Mouse (Mus musculus): ENCODE measurements around the gene Ago1. TPM values are rescaled to one million over a fixed set of nuclear protein-coding genes. Genes with fewer than 3 reads are reported as not detected.

Ago1 gene
- total and polyA plus RNA-seq, 3 experiments, result 5.4 to 312 (median 15.4) TPM

GRCm38 (mm10) chr4:126429347-126430079, 38.9 kb downstream of the Ago1 start, which contains the start of gene Ago3:
Ago3 (minus strand) TSS chr4:126429556.
- H3K36me3 ChIP-seq (ENCODE audit: control insufficient read depth in 1 of 2, insufficient read depth in 2 of 2, low read length in 2 of 2), result peaks cover 0 to 10% of the 10 kb centered on the region in 2 experiments; a peak in 2 of 4 replicates
- no peaks in the 10 kb centered on the region for H3K9me3 ChIP-seq (replicated peaks; ENCODE audit: insufficient read depth, low read length)
- H3K9ac ChIP-seq (ENCODE audit: control insufficient read depth, low read depth, low read length, poor library complexity, severe bottlenecking), result peak within 1 kb of the TSS; percentile 88
- no peaks in the 10 kb centered on the region for H3K27me3 ChIP-seq (ENCODE audit: control insufficient read depth in 1 of 2, insufficient read depth in 2 of 2, low read length in 2 of 2)
- DNase-seq (ENCODE audit: low read depth, low spot score), result peak; percentile 94
- peaks cover 5 to 6% of the 10 kb centered on the region in 2 experiments for H3K4me1 ChIP-seq (ENCODE audit: control insufficient read depth in 1 of 2, insufficient read depth in 2 of 2, low read length in 2 of 2)
- peak within 1 kb of the TSS; percentile 71 for H3K27ac ChIP-seq (ENCODE audit: control insufficient read depth, low read depth, low read length)
- H3K79me2 ChIP-seq (ENCODE audit: control insufficient read depth, insufficient read depth, low read length, poor library complexity), result peaks cover 14% of the 10 kb centered on the region
- peak within 1 kb of the TSS; percentile 88 to 97 for H3K4me3 ChIP-seq (ENCODE audit: control insufficient read depth in 1 of 2, insufficient read depth in 1 of 2, low read depth in 2 of 2, low read length in 2 of 2)
- TF ChIP-seq E2F4 (IDR thresholded peaks at IDR 0.05; ENCODE audit: borderline replicate concordance, low read depth, low read length) (no peak), CHD2 (IDR thresholded peaks at IDR 0.05; ENCODE audit: low read length) (no peak), ZNF384 (IDR thresholded peaks at IDR 0.05; ENCODE audit: low read depth, low read length) (no peak), BHLHE40 (IDR thresholded peaks at IDR 0.05; ENCODE audit: borderline replicate concordance, low read depth, low read length) (peak; percentile 87), MYC (IDR thresholded peaks at IDR 0.05; ENCODE audit: low read depth, low read length) (peak; percentile 84; the same call in 1 of the 2 replicates), USF2 (IDR thresholded peaks at IDR 0.05; ENCODE audit: borderline replicate concordance in 1 of 2, insufficient read depth in 1 of 2, low read depth in 1 of 2, low read length in 2 of 2) (no peak), MAX (IDR thresholded peaks at IDR 0.05; ENCODE audit: low read length) (peak; percentile 84), GABPA (IDR thresholded peaks at IDR 0.05; ENCODE audit: low read depth, low read length) (no peak), TBP (IDR thresholded peaks at IDR 0.05; ENCODE audit: low read depth, low read length) (0 out of 2 replicates have a peak, but pooled peaks have one; percentile 34), POLR2AphosphoS5 (IDR thresholded peaks at IDR 0.05; ENCODE audit: borderline replicate concordance, low read depth, low read length) (no peak), HCFC1 (IDR thresholded peaks at IDR 0.05; ENCODE audit: low read depth, low read length) (peak; percentile 84), RAD21 (IDR thresholded peaks at IDR 0.05; ENCODE audit: low read depth, low read length) (no peak), TAL1 (IDR thresholded peaks at IDR 0.05; ENCODE audit: low read length) (no peak), ETS1 (IDR thresholded peaks at IDR 0.05; ENCODE audit: low read depth, low read length) (peak; percentile 31; the same call in 1 of the 2 replicates), POLR2AphosphoS2 (IDR thresholded peaks at IDR 0.05; ENCODE audit: low read length) (peak; percentile 61; the same call in 1 of the 2 replicates), UBTF (IDR thresholded peaks at IDR 0.05; ENCODE audit: borderline replicate concordance, insufficient read depth, low read depth, low read length) (peak; percentile 80; the same call in 1 of the 2 replicates), JUND (IDR thresholded peaks at IDR 0.05; ENCODE audit: low read depth, low read length) (no peak), ZKSCAN1 (IDR thresholded peaks at IDR 0.05; ENCODE audit: low read depth, low read length) (no peak), POLR2A (IDR thresholded peaks at IDR 0.05; ENCODE audit: control insufficient read depth in 1 of 2, insufficient read depth in 1 of 2, low read depth in 1 of 2, low read length in 2 of 2, poor library complexity in 1 of 2) (peak; percentile 80 to 86), SIN3A (IDR thresholded peaks at IDR 0.05; ENCODE audit: low read length) (peak; percentile 65), MEF2A (IDR thresholded peaks at IDR 0.05; ENCODE audit: extremely low read depth, insufficient replicate concordance, low read depth, low read length, poor library complexity, severe bottlenecking) (no peak), TCF12 (IDR thresholded peaks at IDR 0.05; ENCODE audit: low read depth, low read length) (0 out of 2 replicates have a peak, but pooled peaks have one; percentile 21), EP300 (IDR thresholded peaks at IDR 0.05; ENCODE audit: low read depth in 1 of 2, low read length in 2 of 2) (no peak), MYB (IDR thresholded peaks at IDR 0.05; ENCODE audit: low read depth, low read length) (no peak), MAFK (IDR thresholded peaks at IDR 0.05; ENCODE audit: borderline replicate concordance, low read depth, low read length) (no peak), ZMIZ1 (IDR thresholded peaks at IDR 0.05; ENCODE audit: low read depth, low read length) (0 out of 2 replicates have a peak, but pooled peaks have one; percentile 79), RCOR1 (IDR thresholded peaks at IDR 0.05; ENCODE audit: low read depth, low read length) (no peak), MXI1 (IDR thresholded peaks at IDR 0.05; ENCODE audit: low read depth, low read length) (peak; percentile 93), NELFE (IDR thresholded peaks at IDR 0.05; ENCODE audit: low read depth, low read length) (peak; percentile 77), CHD1 (IDR thresholded peaks at IDR 0.05; ENCODE audit: low read depth, low read length) (no peak), CTCF (IDR thresholded peaks at IDR 0.05 in 2 of 3, conservative IDR thresholded peaks at IDR 0.05 in 1 of 3; ENCODE audit: control insufficient read depth in 1 of 3, insufficient read depth in 1 of 3, low read depth in 2 of 3, low read length in 3 of 3, poor library complexity in 1 of 3, severe bottlenecking in 1 of 3) (no peak), KAT2A (conservative IDR thresholded peaks at IDR 0.05; ENCODE audit: low read depth, low read length) (no peak), GATA1 (IDR thresholded peaks at IDR 0.05; ENCODE audit: low read depth, low read length) (no peak), ZC3H11A (IDR thresholded peaks at IDR 0.05; ENCODE audit: low read depth, low read length) (no peak), MAZ (IDR thresholded peaks at IDR 0.05; ENCODE audit: low read depth, low read length) (peak; percentile 99), USF1 (IDR thresholded peaks at IDR 0.05; ENCODE audit: low read depth, low read length) (peak; percentile 19; the same call in 1 of the 2 replicates)
